Mouse (Mus musculus) frontal cortex, adult 2 months (tissue): ENCODE measurements around the gene Nos1. TPM values are rescaled to one million over a fixed set of nuclear protein-coding genes. Genes with fewer than 3 reads are reported as not detected.
"Not testable (repeated sequence)": the region's sequence is repeated elsewhere in the genome, so short reads cannot be mapped to it uniquely, and the experiment has no call there.

Experiments
- DNase-seq, 2 experiments: peaks; one replicate each; pipeline ENCODE4 v3.0.0; 2022; ENCODE audit warnings: low spot score in 1 of 2; ENCODE audit errors: extremely low spot score in 1 of 2
- polyA plus RNA-seq: library from polyadenylated mRNA; depleted of rRNA; stranded (reverse); fragments of >200 nt; gene quantifications from 2 replicates; pipeline ENCODE4 v1.2.3, GENCODE M21; 2012

Nos1 gene
- polyA plus RNA-seq, 1 experiment: 17.0 TPM

DNA sequence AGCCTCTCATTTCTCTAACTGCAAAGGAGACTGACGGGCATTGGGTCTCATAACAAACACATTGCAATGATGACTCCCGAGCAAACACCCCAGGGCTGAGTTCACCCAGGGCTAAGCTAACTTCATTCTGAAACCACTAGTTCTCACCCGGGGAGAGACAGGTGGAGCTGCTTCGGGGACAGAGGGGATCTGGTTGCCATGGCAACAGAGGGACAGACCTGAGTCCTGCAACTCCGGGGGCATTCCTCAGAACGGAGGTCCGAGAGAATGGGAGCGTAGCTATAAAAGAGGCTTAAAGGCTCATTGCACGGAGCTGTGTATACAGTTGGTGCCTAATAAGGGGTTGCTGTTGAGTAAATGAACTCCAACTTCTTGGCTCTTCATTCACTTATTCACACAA is 56.9 kb downstream of the Nos1 start:
- DNase-seq: no peak

GRCm38 (mm10) chr5:117839501-117839900 is 58.7 kb downstream of the Nos1 start:
- DNase-seq: no peak

DNA sequence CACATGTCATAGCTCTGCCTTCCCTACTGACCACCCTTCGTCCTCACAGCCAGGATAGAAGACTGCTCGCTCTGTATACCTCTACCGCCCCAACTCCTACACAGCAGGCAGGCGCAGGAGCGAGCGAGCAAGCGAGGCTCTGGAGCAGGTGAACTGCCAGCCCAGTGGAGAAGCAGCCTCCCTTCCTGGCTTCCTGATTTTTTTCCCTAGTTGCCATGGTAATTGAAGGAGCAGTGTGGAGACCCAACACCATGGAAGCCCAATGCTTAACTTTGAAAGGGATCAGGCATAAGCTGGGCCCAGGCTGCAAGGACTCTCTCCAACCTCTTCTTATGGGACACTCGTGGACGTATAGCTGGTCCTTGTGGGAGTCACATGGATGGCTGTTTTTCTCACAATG is 59.4 kb downstream of the Nos1 start:
- DNase-seq: peak in 1 of 2 experiments; percentile 21

DNA sequence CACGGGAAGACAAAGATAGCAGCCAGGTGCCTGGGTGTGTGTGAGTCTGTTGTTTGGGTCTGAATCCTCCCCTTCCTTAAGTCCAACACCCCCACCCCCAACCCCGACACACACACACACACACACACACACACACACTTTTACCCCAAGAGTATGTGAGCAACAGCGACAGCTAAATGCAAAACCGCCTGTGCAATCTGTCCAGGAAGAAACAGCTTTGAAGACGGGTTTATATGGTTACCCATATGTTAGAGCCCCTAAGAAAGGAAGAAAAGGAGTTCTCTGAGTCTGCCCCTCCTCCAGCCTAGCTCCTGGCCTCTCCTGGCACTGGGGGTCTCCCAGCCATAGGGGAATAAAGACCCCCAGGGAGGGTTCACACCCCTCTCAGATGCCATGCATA is 60.2 kb downstream of the Nos1 start:
- DNase-seq: peak in 1 of 2 experiments; percentile 19

DNA sequence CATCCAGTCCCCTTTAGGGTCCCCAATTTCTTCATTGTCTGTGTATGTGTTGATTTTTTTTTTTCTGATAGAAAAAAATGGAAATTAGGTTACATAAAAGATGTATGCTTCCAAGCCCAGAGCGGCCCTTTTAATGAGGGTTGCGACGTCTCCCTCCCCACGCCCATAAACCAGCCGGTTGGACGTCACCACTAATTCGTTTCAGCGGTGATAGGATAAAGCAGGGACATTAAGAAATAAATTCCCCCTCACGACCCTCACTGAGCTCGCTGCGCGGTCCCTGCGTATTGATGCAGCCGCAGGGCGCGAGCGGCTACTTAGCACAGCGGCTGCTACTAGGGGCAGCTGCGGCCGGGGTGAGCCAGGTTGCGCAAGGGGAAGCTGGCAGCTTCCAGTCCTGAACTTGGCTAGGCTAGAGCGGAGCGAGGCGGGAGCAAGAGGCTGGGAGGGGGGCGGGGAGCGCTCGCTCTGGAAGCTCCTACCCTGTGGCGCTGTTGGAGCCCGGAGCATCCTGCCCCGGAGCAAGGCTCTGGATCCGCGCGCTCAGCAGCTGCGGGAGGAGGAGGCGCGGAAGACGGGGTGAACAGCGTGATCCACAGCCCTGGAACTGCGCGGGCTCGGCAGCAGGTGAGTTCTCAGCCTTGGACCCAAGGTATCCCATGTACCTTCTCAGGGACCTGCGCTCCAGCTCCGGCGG is 61.0 kb downstream of the Nos1 start:
- DNase-seq: peak in 1 of 2 experiments; percentile 29

DNA sequence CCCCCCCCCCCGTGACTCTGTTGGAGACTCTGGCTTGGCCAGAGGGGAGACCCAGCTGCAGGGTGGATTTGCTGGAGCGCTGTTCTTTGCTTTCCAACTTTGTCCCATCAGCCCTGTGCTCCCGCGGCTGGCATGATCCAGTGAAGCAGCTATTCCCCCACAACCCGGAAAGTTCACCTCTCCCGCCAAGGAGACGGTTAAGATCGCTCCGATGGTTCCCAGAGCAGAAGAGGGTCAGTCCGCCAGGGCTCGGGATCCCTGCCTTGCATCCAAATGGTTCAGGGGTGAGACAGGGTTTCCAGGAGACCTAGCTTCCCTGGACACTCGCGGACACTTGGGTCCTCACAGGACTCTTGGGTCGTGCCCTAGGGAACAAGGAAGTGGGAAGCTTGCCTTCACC is 61.9 kb downstream of the Nos1 start:
- no peak for DNase-seq

GRCm38 (mm10) chr5:117844611-117845010 is 63.8 kb downstream of the Nos1 start:
- no peak for DNase-seq

DNA sequence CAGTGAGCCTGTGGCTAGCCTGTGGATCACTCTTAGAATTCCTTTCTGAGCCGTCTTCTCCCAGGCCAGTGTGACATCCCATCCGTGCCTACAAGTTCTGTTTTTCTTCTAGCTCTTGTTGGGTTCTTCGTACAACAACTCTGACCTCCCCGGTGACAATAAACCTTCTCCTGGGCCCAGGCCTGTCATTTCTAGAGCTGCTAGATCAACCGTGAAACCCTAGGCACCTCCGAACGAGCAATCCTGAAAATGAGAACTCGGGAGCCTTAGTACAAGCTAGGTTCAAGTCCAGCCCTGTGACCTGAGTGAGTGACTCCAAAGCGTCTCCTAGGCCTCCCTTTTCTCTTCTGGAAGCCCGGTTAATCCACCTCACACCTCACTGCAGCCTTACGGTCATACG is 69.6 kb downstream of the Nos1 start:
- no peak for DNase-seq

DNA sequence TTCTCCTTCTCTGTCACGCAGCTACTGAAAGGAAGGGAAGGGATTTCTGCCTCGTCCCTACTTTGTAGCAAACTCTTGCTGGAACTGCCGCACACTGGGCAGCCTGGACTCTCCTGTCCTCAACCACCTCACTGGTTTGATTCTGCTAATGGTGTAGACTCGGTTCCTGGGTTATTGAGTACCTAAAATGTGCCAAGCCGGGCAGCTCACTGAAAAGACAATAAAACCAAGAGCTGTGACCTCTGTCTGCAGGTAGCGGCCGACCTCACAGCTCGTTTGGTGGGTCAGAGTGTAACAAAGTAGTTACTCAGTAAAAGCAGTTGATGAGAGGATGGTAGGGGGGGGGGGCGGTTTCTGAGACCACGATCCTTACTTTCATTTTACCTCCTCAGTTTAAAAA is 72.9 kb downstream of the Nos1 start:
- no peak for DNase-seq

GRCm38 (mm10) chr5:117864588-117865300 is 83.9 kb downstream of the Nos1 start:
- DNase-seq: peak; percentile 29 to 82

- no peak for DNase-seq
Measured at GRCm38 (mm10) chr5:117865876-117866275, 85.0 kb downstream of the Nos1 start.

DNA sequence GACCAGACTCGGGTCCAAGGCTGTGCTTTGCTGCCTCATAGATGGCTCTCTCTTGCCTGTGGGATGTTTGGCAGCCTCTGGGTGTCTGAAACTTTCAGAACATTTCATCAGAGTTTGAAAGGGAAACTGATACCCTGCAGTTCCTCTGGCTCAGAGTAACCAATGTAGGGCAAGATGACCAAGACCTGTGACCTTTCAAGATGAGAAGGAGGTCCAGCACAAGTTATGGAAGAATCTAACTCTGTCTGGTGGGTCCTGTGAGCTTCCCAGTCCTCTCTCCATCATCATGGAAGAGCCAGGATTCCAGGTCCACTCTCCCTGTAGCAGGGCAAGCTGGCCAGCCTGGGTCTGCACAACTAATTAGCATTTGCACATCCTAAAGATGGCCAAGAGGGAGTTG is 90.8 kb downstream of the Nos1 start:
- DNase-seq: no peak

DNA sequence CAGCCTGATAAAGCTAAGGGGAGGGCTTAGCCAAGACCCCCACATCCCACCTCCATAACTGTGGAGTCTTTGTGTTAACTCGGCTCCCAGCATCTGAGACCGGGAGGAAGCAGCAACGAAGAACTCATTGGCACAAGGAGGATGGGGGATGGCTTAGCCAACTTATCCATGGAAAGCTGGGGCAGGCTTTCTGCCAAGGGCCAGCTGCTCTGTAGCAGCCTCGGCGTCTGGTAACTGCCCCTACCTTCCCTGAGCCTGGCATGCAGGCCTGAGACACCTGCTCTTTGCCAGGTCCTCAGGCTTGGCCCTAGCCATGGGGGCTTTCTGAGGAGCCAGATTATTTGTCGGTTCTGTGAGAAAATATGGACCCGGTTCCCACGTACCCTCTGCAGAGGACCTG is 93.0 kb downstream of the Nos1 start:
- DNase-seq: no peak

GRCm38 (mm10) chr5:117874236-117874635 is 93.4 kb downstream of the Nos1 start:
- no peak for DNase-seq

GRCm38 (mm10) chr5:117879136-117879535 is 98.3 kb downstream of the Nos1 start:
- no peak for DNase-seq

GRCm38 (mm10) chr5:117880916-117881555 is 100.2 kb downstream of the Nos1 start:
- DNase-seq: peak in 1 of 2 experiments; percentile 54

- not testable (repeated sequence) for DNase-seq
Measured at GRCm38 (mm10) chr5:117882411-117882810, 101.6 kb downstream of the Nos1 start.

- no peak for DNase-seq
Measured at GRCm38 (mm10) chr5:117884991-117885390, 104.2 kb downstream of the Nos1 start.

DNA sequence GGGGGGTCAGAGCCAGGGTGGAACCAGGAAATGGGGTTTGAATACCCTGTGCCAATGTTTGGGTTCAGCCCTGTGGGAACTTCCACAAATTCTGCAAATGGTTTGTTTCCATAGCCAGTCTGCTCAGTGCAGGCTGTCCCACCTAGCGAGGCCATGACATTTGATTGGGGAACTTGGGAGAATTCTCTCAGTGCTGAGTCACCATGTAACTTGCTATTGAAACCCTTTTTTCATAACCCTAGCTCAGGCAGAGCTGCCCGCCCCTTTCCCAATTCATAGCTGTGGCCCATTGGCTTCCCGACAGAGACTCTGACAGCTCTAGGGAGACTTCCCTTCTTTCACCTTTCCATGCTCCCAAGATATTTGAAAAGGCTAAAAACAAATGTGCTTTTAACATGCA is 107.3 kb downstream of the Nos1 start:
- DNase-seq: no peak

- DNase-seq: no peak
Measured at GRCm38 (mm10) chr5:117888946-117889345, 108.1 kb downstream of the Nos1 start.

GRCm38 (mm10) chr5:117889571-117889970 is 108.7 kb downstream of the Nos1 start:
- no peak for DNase-seq

DNA sequence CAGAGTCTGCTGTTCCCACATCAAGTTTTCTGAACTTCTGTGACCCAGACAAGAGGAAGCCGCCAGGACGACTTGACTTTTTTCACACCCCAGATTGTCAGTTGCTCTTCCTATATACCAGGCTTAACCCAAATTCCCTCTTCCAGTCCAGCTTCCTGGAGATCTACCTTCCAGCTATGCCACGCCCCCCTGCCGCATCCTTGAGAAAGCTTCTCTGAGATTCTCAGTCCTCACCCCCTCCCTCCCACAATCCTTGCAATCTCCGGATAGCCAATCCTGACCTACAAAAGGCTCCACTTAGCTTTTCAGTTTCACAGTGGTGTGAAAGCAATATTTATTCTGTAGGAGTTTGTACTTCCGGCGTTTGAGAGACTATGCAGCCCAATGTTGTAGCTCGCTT is 110.0 kb downstream of the Nos1 start:
- DNase-seq: peak in 1 of 2 experiments; percentile 22
